Mouse (Mus musculus) ES-Bruce4 (cell line): Measurements from ENCODE around the gene Zfp831.

Source experiments
- CTCF ChIP-seq: IDR thresholded peaks from one replicate; pipeline ENCODE4 v1.8.1; 2011; ENCODE audit warnings: low read depth, low read length
- EP300 ChIP-seq: IDR thresholded peaks from 2 replicates; pipeline ENCODE4 v1.6.1; 2011; ENCODE audit warnings: low read depth, low read length; ENCODE audit not compliant: insufficient read depth
- POLR2A ChIP-seq: IDR thresholded peaks from one replicate; pipeline ENCODE4 v1.8.1; 2011; ENCODE audit warnings: low read length; ENCODE audit not compliant: insufficient read depth

DNA sequence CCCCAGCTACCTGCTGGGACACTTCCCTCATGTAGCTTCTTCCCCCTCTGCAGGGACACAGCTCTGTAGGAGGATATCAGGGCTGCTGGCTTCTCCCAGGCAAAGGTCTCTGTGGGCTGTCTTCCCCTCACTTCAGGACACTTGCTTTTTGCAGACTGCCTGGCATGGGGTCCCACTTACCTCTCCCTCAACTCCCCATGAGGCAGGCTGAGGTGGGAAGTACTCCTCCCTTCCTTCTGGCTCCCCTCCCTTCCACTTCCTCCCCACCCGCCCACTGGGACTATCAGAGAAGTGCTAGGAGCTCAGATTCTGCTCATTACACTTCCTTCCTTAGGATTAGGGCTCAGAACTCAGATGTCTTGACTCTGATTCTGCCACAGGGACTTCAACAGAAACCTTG lies 6.6 kb upstream of the Zfp831 start:
- TF ChIP-seq CTCF (no peak), POLR2A (no peak), EP300 (no peak)
